Mouse (Mus musculus) megakaryocyte, embryonic 14.5 days (primary cell): ENCODE measurements around the gene Sh2b2. TPM values are rescaled to one million over a fixed set of nuclear protein-coding genes. Genes with fewer than 3 reads are reported as not detected.
A peak's percentile ranks its signal among the peaks of the same experiment; 100 is the strongest.

Experiments
- H3K27me3 ChIP-seq: replicated peaks from 2 replicates; pipeline ENCODE3; 2012; ENCODE audit warnings: inconsistent platforms
- H3K36me3 ChIP-seq: replicated peaks from 2 replicates; pipeline ENCODE3; 2012; ENCODE audit warnings: low read length, inconsistent platforms, mixed read lengths
- H3K4me1 ChIP-seq: 2 replicates; pipeline ENCODE4 v1.6.1; 2012; ENCODE audit warnings: inconsistent platforms
- H3K4me3 ChIP-seq: replicated peaks from 2 replicates; pipeline ENCODE3; 2012; ENCODE audit warnings: moderate library complexity, mild to moderate bottlenecking, inconsistent platforms
- H3K9me3 ChIP-seq: 2 replicates; pipeline ENCODE4 v1.6.1; 2012; ENCODE audit warnings: inconsistent platforms
- FLI1 ChIP-seq: IDR thresholded peaks from 2 replicates; pipeline ENCODE4 v1.6.1; 2012; ENCODE audit warnings: low read length, inconsistent platforms, mixed read lengths
- GATA1 ChIP-seq: IDR thresholded peaks from 3 replicates; pipeline ENCODE4 v1.6.1; 2012; ENCODE audit warnings: mixed read lengths, low read length, inconsistent platforms, borderline replicate concordance
- polyA plus RNA-seq: library from polyadenylated mRNA; stranded (reverse); fragments of >175 nt; gene quantifications from 2 replicates; pipeline ENCODE4 v1.2.3, GENCODE M21; 2012; ENCODE audit warnings: low replicate concordance; ENCODE audit not compliant: insufficient read depth

Gene Sh2b2
- polyA plus RNA-seq: 10.7 and 17.8 TPM in 2 replicates

DNA sequence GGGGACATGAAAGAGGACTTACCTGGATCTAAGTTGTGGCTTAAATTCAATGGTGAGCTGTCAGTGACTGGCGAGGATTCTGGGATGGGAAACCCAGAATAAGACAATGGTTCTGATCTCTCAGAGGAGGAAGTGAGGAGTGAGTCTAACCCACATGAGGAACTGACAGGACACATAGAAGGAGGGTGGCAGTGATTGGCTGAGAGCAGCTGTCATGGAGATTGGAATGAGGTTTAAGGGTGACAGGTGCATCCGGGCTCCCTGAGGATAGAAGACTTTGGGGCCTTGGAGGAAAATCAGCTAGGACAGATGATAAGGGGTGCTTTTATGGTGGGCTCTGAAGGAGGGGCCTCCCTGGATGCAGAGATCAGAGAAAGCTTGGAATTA is at the start of gene Sh2b2:
Gene Sh2b2, minus strand, starts transcription at position 105 of the 387 bp plus-strand sequence.
- H3K4me1 ChIP-seq: peaks cover 41% of the 10 kb centered on the region
- H3K9me3 ChIP-seq: no peaks in the 10 kb centered on the region
- H3K4me3 ChIP-seq: peak within 1 kb of the TSS; percentile 92
- peaks cover 26% of the 10 kb centered on the region for H3K36me3 ChIP-seq
- TF ChIP-seq FLI1: no peak
- TF ChIP-seq GATA1: no peak
- H3K27me3 ChIP-seq: peaks cover 41% of the 10 kb centered on the region

DNA sequence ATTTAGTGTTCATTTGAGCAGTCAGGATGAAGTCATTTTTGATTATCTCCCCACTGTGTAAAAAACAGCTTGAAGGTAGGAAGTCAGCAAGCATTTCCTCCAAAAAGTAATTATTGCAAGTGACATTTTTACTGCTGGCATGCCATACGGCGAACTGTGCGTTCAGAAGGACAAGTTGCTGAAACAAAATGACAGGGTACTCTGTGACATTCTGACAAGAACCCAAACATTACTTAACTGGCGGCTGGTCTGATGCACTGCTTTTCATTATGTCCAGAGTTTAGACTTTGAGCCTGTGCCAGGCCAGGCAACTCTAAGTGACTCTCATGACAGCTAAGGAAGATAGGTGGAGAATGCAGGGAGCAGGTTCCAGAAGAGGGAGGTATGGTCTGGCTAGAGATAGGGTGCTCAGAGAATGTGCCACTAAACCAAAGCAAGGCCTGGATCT is 46.6 kb upstream of the Sh2b2 start:
- TF ChIP-seq FLI1 (no peak), GATA1 (no peak)
- Histone ChIP-seq H3K27me3 (no peaks in the 10 kb centered on the region), H3K9me3 (no peaks in the 10 kb centered on the region), H3K4me1 (peaks cover 5% of the 10 kb centered on the region; the same call in 1 of the 2 replicates), H3K4me3 (no peak overlapping the region), H3K36me3 (peaks cover 96% of the 10 kb centered on the region)

DNA sequence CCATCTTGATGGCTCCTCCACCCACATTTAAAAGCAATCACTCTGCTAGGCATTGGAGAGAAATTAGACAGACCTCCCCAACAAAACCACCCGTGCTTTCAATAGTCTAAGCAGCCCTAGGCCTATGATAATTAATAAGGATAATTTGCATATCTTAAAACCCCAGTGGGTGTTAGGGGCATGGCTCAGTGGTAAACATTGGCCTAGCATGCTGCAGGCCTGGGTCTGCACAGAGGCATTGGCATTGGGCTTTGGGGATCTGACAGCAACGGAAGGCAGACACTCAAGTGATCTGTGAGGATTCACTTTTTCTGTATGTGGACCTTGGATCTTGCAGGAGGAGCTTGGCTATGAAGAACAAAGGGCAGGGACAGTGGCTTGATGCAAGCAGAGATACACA is 46.0 kb upstream of the Sh2b2 start:
- Histone ChIP-seq H3K27me3 (no peaks in the 10 kb centered on the region), H3K4me1 (peaks cover 10% of the 10 kb centered on the region; the same call in 1 of the 2 replicates), H3K9me3 (no peaks in the 10 kb centered on the region), H3K4me3 (no peak overlapping the region), H3K36me3 (peaks cover 96% of the 10 kb centered on the region)
- no peak for TF ChIP-seq GATA1
- TF ChIP-seq FLI1: no peak

DNA sequence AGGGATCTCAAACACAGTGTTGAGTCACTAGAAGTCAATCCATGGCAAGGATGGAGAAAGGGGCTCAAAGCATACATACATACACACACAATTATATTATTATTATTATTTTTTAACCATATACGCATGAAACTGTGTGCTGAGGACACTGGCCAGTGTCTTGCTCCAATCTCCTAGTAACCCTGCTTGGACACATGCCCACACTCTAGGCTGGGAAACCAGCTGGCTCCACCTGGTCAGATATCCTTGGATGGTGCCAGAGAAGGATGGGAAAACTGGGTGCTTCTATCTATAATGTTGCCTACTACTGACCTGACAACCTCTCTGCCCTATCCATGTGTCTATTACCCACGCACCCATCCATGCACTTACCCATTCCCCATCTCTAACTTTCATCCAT is 45.2 kb upstream of the Sh2b2 start:
- peaks cover 94% of the 10 kb centered on the region for H3K36me3 ChIP-seq
- no peaks in the 10 kb centered on the region for H3K9me3 ChIP-seq
- H3K4me3 ChIP-seq: no peak overlapping the region
- H3K27me3 ChIP-seq: no peaks in the 10 kb centered on the region
- TF ChIP-seq FLI1 (no peak), GATA1 (no peak)
- peaks cover 16% of the 10 kb centered on the region for H3K4me1 ChIP-seq

DNA sequence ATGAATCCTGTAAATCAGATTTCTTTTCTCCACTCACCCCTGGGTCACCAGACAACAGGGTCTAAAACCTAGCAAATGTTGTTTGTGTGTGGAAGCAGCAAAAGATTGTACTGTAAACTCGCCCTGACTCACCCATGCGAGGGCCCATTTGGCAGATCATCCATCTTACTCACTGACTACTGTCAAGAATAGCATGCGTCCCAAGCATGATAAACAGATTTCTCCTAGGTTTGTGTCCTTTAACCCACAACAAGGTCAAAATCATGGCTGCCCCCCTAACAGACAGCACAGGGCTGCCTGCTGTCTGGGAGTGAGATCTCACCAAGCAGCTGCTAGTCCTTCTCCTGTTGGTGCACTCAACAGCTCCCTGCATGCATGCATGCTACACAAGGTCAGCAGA is 43.4 kb upstream of the Sh2b2 start:
- peaks cover 94% of the 10 kb centered on the region for H3K36me3 ChIP-seq
- no peak for TF ChIP-seq GATA1
- no peak for TF ChIP-seq FLI1
- H3K4me3 ChIP-seq: no peak overlapping the region

DNA sequence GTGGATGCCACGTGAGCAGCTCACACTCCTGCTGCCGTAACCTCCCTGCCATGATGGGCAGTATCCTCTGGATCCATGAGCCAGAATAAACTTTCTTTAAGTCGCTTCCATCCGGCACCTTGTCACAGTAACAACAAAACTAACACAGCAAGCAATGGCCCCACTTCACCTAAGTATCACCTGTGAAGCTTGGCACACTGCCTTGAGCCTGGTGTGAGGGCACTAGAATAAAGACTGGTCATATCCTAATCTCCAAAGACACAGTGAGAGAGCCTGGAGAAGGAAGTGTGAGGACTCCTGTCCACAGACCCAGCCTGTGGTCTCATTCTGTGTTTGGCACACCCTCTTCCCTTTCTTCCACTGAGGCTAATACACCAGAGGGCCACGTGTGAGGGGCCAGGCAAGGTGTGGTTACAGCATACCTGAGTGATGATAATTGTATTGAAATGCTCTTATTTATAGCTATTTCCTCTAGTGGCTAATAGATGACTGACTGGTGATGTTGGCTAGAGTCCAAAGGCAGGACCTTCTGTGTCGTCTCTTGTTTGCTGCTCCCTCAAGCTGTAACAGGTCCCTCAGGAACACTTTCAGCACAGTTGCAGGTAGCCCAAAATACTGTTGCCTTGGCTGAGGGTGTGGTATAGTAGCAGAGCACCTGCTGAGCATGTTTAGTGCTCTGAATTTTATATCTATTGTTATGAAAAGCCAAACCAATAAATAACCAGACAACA is 42.2 kb upstream of the Sh2b2 start:
- H3K36me3 ChIP-seq: peaks cover 95% of the 10 kb centered on the region
- H3K4me3 ChIP-seq: no peak overlapping the region

More for the DNA sequence above, 43.4 kb upstream of the Sh2b2 start:
- Histone ChIP-seq H3K9me3 (no peaks in the 10 kb centered on the region), H3K4me1 (peaks cover 24% of the 10 kb centered on the region), H3K27me3 (no peaks in the 10 kb centered on the region)

DNA sequence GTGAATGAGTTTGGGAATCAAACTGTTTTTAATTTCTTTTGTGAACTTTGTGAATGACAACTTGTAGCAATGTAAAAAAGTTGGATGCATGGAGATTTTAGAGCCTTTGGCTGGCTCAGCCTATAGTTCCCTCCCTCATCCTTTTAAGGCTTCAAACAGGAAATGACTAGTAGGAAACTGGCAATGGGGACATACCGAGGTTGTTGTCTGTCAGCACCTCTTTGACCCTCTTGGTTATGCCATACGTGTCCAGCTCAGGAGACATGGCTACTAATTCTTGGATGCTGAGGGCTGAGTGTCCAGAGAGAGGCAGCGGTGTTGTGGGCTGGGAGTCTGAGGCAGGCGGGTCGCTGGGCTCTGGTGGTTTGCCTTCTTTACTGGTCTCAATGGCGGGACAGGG is 40.2 kb upstream of the Sh2b2 start:
- no peak for TF ChIP-seq GATA1
- peak overlapping the region; percentile 42 for H3K4me3 ChIP-seq
- H3K9me3 ChIP-seq: no peaks in the 10 kb centered on the region
- peaks cover 24% of the 10 kb centered on the region for H3K4me1 ChIP-seq
- no peaks in the 10 kb centered on the region for H3K27me3 ChIP-seq
- H3K36me3 ChIP-seq: peaks cover 97% of the 10 kb centered on the region

More for the DNA sequence above, 42.2 kb upstream of the Sh2b2 start:
- H3K27me3 ChIP-seq: no peaks in the 10 kb centered on the region
- H3K9me3 ChIP-seq: no peaks in the 10 kb centered on the region
- peaks cover 24% of the 10 kb centered on the region for H3K4me1 ChIP-seq
- TF ChIP-seq GATA1 (no peak), FLI1 (no peak)

DNA sequence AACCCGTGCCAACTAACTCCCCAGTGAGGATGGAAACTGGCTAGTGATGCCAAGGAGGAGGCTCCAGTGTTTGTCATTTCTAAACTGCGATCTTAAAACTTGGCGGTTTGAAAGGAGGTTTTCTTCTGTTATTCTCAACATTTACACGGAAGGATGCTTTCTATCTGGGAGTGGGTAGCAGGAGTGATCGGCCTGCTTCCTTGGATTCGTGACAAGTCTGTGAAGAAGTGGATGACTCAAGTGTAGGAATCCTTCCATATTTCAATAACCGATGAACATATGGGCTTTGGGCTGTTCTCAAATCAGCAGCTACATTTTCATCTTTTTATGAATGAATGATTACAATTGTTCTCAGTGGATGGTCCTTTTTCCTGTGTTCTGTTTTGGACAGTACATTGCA is 38.8 kb upstream of the Sh2b2 start:
- Histone ChIP-seq H3K4me1 (peaks cover 33% of the 10 kb centered on the region), H3K4me3 (no peak overlapping the region), H3K36me3 (peaks cover 97% of the 10 kb centered on the region), H3K9me3 (no peaks in the 10 kb centered on the region), H3K27me3 (no peaks in the 10 kb centered on the region)
- TF ChIP-seq FLI1: no peak
- TF ChIP-seq GATA1: no peak

DNA sequence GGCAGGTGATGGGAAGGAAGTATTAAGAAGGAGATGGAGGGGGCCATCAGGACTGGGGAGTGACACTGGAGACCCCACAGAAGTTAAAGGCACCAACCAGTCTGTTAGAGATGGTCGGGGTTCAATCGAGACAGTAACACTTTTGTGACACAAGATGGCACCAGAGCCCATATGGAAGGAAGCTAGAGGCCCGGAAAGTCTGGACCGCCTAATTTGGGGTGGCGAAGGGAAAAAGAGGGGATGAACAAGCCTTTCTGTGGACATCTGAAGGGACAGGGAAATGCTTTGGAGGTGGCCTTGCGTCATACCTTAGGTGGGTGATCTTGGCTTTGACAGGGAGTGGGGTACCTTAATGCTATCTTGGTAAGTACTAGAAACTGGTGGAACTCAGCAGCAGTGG is 35.0 kb upstream of the Sh2b2 start:
- H3K9me3 ChIP-seq: no peaks in the 10 kb centered on the region
- H3K36me3 ChIP-seq: peaks cover 100% of the 10 kb centered on the region
- TF ChIP-seq FLI1 (no peak), GATA1 (no peak)
- H3K4me3 ChIP-seq: no peak overlapping the region
- no peaks in the 10 kb centered on the region for H3K27me3 ChIP-seq
- peaks cover 15% of the 10 kb centered on the region for H3K4me1 ChIP-seq

DNA sequence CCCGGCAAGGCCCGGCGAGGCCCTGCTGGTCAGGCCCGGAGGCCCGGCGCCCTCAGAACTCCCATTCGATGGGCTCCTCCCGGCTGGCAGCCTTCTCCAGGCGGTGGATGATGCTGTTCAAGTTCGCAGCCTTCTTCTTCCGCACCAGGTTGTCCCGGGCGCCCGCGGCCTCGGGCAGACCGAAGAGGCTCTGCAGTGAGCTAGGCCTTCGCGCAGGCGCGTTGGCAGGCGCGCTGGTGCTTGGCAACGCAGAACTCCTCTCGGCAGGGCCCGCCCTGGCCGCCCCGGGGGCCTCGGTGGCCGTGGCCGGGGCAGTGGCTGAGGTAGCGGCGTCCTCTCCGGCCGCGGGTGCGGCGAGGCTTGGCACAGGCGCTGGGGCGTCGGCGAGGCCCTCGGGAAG is 28.4 kb upstream of the Sh2b2 start:
- no peak for TF ChIP-seq FLI1
- Histone ChIP-seq H3K4me1 (peaks cover 8% of the 10 kb centered on the region), H3K27me3 (no peaks in the 10 kb centered on the region), H3K4me3 (no peak overlapping the region), H3K36me3 (peaks cover 88% of the 10 kb centered on the region), H3K9me3 (no peaks in the 10 kb centered on the region)
